ENCODE assay signal across 8 mouse cellular contexts in genomic region chr11:102138447-102138740, GRCm38 (mm10). TPM values are rescaled to one million over a fixed set of nuclear protein-coding genes. Genes with fewer than 3 reads are reported as not detected.
A peak's percentile ranks its signal among the peaks of the same experiment; 100 is the strongest.
DNase-seq lines count a peak whose midpoint lies in the region; ATAC-seq lines count a peak whose summit lies in the region.

No protein-coding gene starts in this region.

- H3K36me3 ChIP-seq in intestine, embryonic 14.5 days (ENCODE audit: control insufficient read depth, insufficient read depth, low read length), result no peaks in the 10 kb centered on the region
- H3K36me3 ChIP-seq in limb, embryonic 13.5 days, result no peaks in the 10 kb centered on the region
- H3K36me3 ChIP-seq in midbrain, embryonic 14.5 days (ENCODE audit: control insufficient read depth, insufficient read depth, low read length), result no peaks in the 10 kb centered on the region

- 0 out of 2 replicates have a peak, but pooled peaks cover 3% of the 10 kb centered on the region for H3K27me3 ChIP-seq in intestine, embryonic 14.5 days (replicated peaks; ENCODE audit: control insufficient read depth, insufficient read depth, low read length)
- peaks cover 15% of the 10 kb centered on the region for H3K27me3 ChIP-seq in limb, embryonic 13.5 days
- H3K27me3 ChIP-seq in midbrain, embryonic 14.5 days (ENCODE audit: control insufficient read depth, insufficient read depth, low read length), result peaks cover 3% of the 10 kb centered on the region

- H3K4me3 ChIP-seq in intestine, embryonic 14.5 days (ENCODE audit: low read depth, low read length), result no peak overlapping the region
- H3K4me3 ChIP-seq in limb, embryonic 13.5 days, result peak overlapping the region; percentile 36
- H3K4me3 ChIP-seq in midbrain, embryonic 14.5 days (replicated peaks; ENCODE audit: low read depth, low read length), result peak overlapping the region; percentile 20

- 0 out of 2 replicates have a peak, but pooled peaks cover 3% of the 10 kb centered on the region for H3K4me1 ChIP-seq in intestine, embryonic 14.5 days (replicated peaks; ENCODE audit: control insufficient read depth, insufficient read depth, low read length)
- peaks cover 9% of the 10 kb centered on the region for H3K4me1 ChIP-seq in limb, embryonic 13.5 days
- H3K4me1 ChIP-seq in midbrain, embryonic 14.5 days (ENCODE audit: control insufficient read depth, insufficient read depth, low read length), result no peaks in the 10 kb centered on the region

- DNase-seq in layer of hippocampus, adult 11-12 months (ENCODE audit: low spot score), result peak; percentile 57
- DNase-seq in layer of hippocampus, adult 9-10 months (ENCODE audit: low spot score), result no peak
- DNase-seq in cerebellum, postnatal 36 days, result peak; percentile 70 to 71
- DNase-seq in gastrocnemius, postnatal 25 days, result peak; percentile 29
- peak; percentile 81 for DNase-seq in intestine, embryonic 14.5 days (ENCODE audit: low spot score)
- peak; percentile 90 for DNase-seq in midbrain, embryonic 14.5 days
- peak; percentile 45 to 75 for DNase-seq in spleen, postnatal 10 days (ENCODE audit: low spot score in 2 of 2)

- peak overlapping the region; percentile 51 for H3K4me2 ChIP-seq in intestine, embryonic 14.5 days (ENCODE audit: low read length)
- H3K4me2 ChIP-seq in limb, embryonic 13.5 days (replicated peaks), result peak overlapping the region; percentile 66
- H3K4me2 ChIP-seq in midbrain, embryonic 14.5 days (ENCODE audit: low read length), result peak overlapping the region; percentile 54

- ATAC-seq in intestine, embryonic 14.5 days (replicated peaks; ENCODE audit: low FRiP score, low TSS enrichment, low read depth), result peak; percentile 45; the same call in 1 of the 2 replicates
- peak; percentile 71 for ATAC-seq in limb, embryonic 13.5 days (ENCODE audit: low FRiP score, low read depth)
- ATAC-seq in midbrain, embryonic 14.5 days (ENCODE audit: low FRiP score, low TSS enrichment), result no peak

- no peak overlapping the region for H3K27ac ChIP-seq in intestine, embryonic 14.5 days (ENCODE audit: low read depth)
- H3K27ac ChIP-seq in limb, embryonic 13.5 days, result no peak overlapping the region
- no peak overlapping the region for H3K27ac ChIP-seq in midbrain, embryonic 14.5 days (replicated peaks; ENCODE audit: low read depth, low read length)

- H3K9me3 ChIP-seq in intestine, embryonic 14.5 days (ENCODE audit: control insufficient read depth, low read length), result no peaks in the 10 kb centered on the region
- H3K9me3 ChIP-seq in limb, embryonic 13.5 days, result no peaks in the 10 kb centered on the region
- H3K9me3 ChIP-seq in midbrain, embryonic 14.5 days (ENCODE audit: control insufficient read depth, low read length), result no peaks in the 10 kb centered on the region

- H3K9ac ChIP-seq in intestine, embryonic 14.5 days (ENCODE audit: low read length), result peak overlapping the region; percentile 18; the same call in 1 of the 2 replicates
- H3K9ac ChIP-seq in limb, embryonic 13.5 days, result peak overlapping the region; percentile 56
- H3K9ac ChIP-seq in midbrain, embryonic 14.5 days (replicated peaks; ENCODE audit: low read length), result 0 out of 2 replicates have a peak overlapping the region, but pooled peaks have one; percentile 20

- WGBS in intestine, embryonic 14.5 days, result under 1% methylated on average over 18 of the region's 18 CpGs
- WGBS in limb, embryonic 13.5 days, result under 1% methylated on average over 18 of the region's 18 CpGs
- WGBS in midbrain, embryonic 14.5 days, result under 1% methylated on average over 18 of the region's 18 CpGs

RNA-seq across cellular contexts. Expression of gene Nags, which starts 6.9 kb away (rescaled TPM):
- total RNA-seq in gastrocnemius, postnatal 25 days (2021), result not detected
- 1.7 and 3.4 TPM in 2 replicates for polyA plus RNA-seq in intestine, embryonic 14.5 days (2014; fragmentation: Nextera tagmentation; extraction: Ambion mirVana)
- 0.14 TPM in 1 of 2 replicates, not detected in the other for polyA plus RNA-seq in limb, embryonic 13.5 days (2015; fragmentation: Nextera tagmentation; extraction: Ambion mirVana)
- polyA plus RNA-seq in midbrain, embryonic 14.5 days (2014; fragmentation: Nextera tagmentation; extraction: Ambion mirVana), result 0.08 TPM in 1 of 2 replicates, not detected in the other

RNA-seq across cellular contexts. Expression of gene Tmem101, which starts 17.8 kb away (rescaled TPM):
- total RNA-seq in gastrocnemius, postnatal 25 days (2021), result 10 to 100 TPM in 1 of 2 experiments, 1 to 10 TPM in 1; 9.8 to 12.6 TPM
- 22.6 and 27.1 TPM in 2 replicates for polyA plus RNA-seq in intestine, embryonic 14.5 days (2014; fragmentation: Nextera tagmentation; extraction: Ambion mirVana)
- polyA plus RNA-seq in limb, embryonic 13.5 days (2015; fragmentation: Nextera tagmentation; extraction: Ambion mirVana), result 44.7 and 46.1 TPM in 2 replicates
- 32.8 and 36.1 TPM in 2 replicates for polyA plus RNA-seq in midbrain, embryonic 14.5 days (2014; fragmentation: Nextera tagmentation; extraction: Ambion mirVana)

RNA-seq across cellular contexts. Expression of gene Pyy, which starts 30.8 kb away (rescaled TPM):
- not detected for total RNA-seq in gastrocnemius, postnatal 25 days (2021)
- polyA plus RNA-seq in intestine, embryonic 14.5 days (2014; fragmentation: Nextera tagmentation; extraction: Ambion mirVana), result 41.5 TPM in 1 of 2 replicates, not detected in the other
- not detected in 2 replicates for polyA plus RNA-seq in limb, embryonic 13.5 days (2015; fragmentation: Nextera tagmentation; extraction: Ambion mirVana)
- polyA plus RNA-seq in midbrain, embryonic 14.5 days (2014; fragmentation: Nextera tagmentation; extraction: Ambion mirVana), result not detected in 2 replicates

RNA-seq across cellular contexts. Expression of gene Ppy, which starts 37.3 kb away (rescaled TPM):
- total RNA-seq in gastrocnemius, postnatal 25 days (2021), result not detected
- polyA plus RNA-seq in intestine, embryonic 14.5 days (2014; fragmentation: Nextera tagmentation; extraction: Ambion mirVana), result 2.0 TPM in 1 of 2 replicates, not detected in the other
- polyA plus RNA-seq in limb, embryonic 13.5 days (2015; fragmentation: Nextera tagmentation; extraction: Ambion mirVana), result not detected in 2 replicates
- not detected in 2 replicates for polyA plus RNA-seq in midbrain, embryonic 14.5 days (2014; fragmentation: Nextera tagmentation; extraction: Ambion mirVana)

RNA-seq across cellular contexts. Expression of gene Lsm12, which starts 46.7 kb away (rescaled TPM):
- 10 to 100 TPM; 79.7 to 84.2 TPM for total RNA-seq in gastrocnemius, postnatal 25 days (2021)
- polyA plus RNA-seq in intestine, embryonic 14.5 days (2014; fragmentation: Nextera tagmentation; extraction: Ambion mirVana), result 88.4 and 89.9 TPM in 2 replicates
- 134 and 145 TPM in 2 replicates for polyA plus RNA-seq in limb, embryonic 13.5 days (2015; fragmentation: Nextera tagmentation; extraction: Ambion mirVana)
- 76.0 and 80.9 TPM in 2 replicates for polyA plus RNA-seq in midbrain, embryonic 14.5 days (2014; fragmentation: Nextera tagmentation; extraction: Ambion mirVana)
